Mouse (Mus musculus): ENCODE measurements around the gene Krtcap3. TPM values are rescaled to one million over a fixed set of nuclear protein-coding genes. Genes with fewer than 3 reads are reported as not detected.
A peak's percentile ranks its signal among the peaks of the same experiment; 100 is the strongest.

Krtcap3 gene
- total RNA-seq, 2 experiments from 2014 or later, result 3.2 to 3.6 TPM

DNA sequence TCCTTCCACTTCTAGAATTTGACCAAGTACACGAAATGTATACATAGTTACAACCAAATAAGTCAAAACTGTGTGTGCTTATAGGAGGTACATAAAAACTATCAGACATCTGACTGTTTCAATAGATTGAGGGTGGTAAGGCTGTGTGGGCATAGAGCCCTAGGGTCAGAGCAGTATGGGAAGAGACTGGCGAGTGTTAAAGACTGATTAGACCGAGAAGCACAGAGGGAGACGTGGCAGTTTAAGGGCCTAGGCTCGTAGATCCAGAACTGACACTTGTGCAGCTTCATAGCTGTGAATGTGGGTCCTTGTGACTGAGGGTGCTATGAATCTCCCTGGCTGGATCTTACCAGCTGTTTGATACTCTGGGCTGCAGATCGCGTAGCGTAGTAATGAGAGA lies 3.4 kb downstream of the Krtcap3 start:
- no peak for DNase-seq (ENCODE audit: extremely low spot score in 1 of 2, low spot score in 2 of 2)
- no peak for TF ChIP-seq CTCF (IDR thresholded peaks at IDR 0.05)

DNA sequence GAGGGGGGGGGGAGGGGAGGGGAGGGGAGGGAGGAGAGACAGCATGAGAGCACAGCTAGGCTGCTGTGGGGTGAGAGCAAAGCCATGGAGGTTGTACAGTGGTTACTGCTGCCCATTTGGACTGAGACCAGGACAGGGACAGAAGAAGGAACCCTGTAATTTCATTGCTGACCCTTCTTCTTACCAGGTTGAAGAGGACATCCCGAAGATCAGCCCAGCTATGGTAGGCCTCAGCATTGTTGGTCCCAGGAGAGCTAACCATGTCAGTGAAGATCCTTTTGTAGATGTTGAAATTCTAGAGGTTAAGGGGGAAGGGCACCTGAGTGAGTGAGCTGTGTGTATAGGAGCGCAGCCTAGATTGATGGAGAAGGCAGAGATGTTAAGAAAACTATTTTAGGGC lies 3.9 kb downstream of the Krtcap3 start:
- no peak for TF ChIP-seq CTCF (IDR thresholded peaks at IDR 0.05)
- H3K4me3 ChIP-seq, result no peak overlapping the region
- intact Hi-C loops (cut with DNase I), result no loop called here
- H3K27ac ChIP-seq, result no peak overlapping the region
- no peak for DNase-seq (ENCODE audit: extremely low spot score in 1 of 2, low spot score in 2 of 2)

More for the DNA sequence above, 3.4 kb downstream of the Krtcap3 start:
- H3K4me3 ChIP-seq, result no peak overlapping the region
- intact Hi-C loops (cut with DNase I), result no loop called here
- H3K27ac ChIP-seq, result peak overlapping the region; percentile 16; the same call in 1 of the 2 replicates

DNA sequence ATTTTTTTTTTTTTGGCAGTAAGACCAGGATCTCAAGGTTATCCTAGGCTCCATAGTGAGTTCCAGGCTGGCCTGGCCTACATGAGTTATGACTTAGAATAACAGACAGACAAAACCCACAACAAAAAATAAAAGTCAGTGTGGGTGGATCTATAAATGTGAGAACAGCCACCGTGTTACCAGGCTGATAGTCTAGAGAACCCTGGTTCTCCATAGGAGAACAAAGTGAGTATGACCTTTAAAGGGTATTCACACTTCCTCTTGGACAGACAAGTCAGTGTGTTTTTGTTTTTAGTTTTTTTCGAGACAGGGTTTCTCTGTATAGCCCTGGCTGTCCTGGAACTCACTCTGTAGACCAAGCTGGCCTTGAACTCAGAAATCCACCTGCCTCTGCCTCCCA lies 4.5 kb downstream of the Krtcap3 start:
- no peak for TF ChIP-seq CTCF (IDR thresholded peaks at IDR 0.05)
- DNase-seq (ENCODE audit: extremely low spot score in 1 of 2, low spot score in 2 of 2), result no peak
- Histone ChIP-seq H3K4me3 (no peak overlapping the region), H3K27ac (no peak overlapping the region)
- intact Hi-C loops (cut with DNase I), result no loop called here

DNA sequence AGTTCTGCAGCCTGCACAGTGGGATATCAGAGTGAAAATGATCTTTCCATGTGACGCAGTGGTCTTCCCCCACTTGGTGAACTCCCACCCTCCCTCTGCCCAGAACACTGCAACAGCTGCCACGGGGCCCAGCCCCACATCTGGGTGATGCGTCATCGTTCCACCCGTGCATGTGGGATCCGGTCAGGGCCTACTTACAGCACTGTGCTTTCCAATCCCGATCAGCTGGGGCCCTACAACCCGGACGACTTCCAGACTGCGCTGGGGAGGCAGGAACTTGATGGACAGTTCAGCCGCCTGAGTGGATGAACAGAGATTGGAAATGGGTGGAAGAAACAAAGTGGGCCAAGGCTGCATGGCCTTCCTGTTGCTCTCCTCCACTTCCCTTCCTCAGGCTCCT lies 6.1 kb downstream of the Krtcap3 start:
- no peak overlapping the region for H3K4me3 ChIP-seq
- intact Hi-C loops (cut with DNase I), result no loop called here
- H3K27ac ChIP-seq, result no peak overlapping the region
- TF ChIP-seq CTCF (IDR thresholded peaks at IDR 0.05), result no peak
- DNase-seq (ENCODE audit: extremely low spot score in 1 of 2, low spot score in 2 of 2), result no peak

DNA sequence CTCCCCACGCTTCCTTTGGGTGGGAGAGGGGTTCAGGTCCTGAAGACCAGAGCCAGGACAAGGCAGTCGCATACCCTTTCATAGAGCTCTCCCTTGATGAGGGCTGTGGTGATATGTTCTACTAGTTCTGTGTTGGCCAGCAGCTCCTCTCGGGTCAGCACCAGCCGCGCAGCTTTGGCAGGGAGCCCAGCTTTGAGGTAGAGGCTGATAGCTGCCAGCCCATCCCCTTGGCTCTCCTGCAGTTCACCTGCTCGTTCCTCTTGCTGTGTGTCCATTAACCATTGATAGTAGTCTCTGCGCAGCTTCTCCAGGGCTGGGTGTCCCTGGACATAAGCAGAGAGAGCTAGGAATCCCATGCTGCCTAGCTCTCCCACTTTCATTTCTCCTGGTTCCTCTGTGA lies 14.6 kb downstream of the Krtcap3 start:
- intact Hi-C loops (cut with DNase I), result no loop called here
- TF ChIP-seq CTCF (IDR thresholded peaks at IDR 0.05), result no peak
- no peak for DNase-seq (ENCODE audit: extremely low spot score in 1 of 2, low spot score in 2 of 2)
- Histone ChIP-seq H3K4me3 (no peak overlapping the region), H3K27ac (no peak overlapping the region)

DNA sequence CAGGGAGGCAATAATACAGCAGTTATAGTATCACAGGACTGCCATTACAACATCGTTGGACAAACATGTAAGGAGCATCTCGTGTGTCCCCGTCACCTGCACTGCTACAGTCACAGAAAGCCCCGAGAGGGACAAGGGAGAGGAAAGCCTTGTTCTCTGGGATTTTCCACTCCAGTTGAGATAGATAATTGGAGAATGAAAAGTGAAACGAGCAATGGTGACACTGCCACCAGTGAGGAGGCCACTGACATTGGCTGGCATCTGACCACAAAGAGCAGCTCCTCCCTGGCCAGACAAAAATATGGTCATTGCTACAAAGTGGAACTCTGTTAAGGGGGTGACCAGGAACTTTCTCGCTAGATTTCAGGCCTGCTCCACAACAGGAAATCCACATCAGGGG lies 16.2 kb downstream of the Krtcap3 start:
- TF ChIP-seq CTCF (IDR thresholded peaks at IDR 0.05), result no peak
- Histone ChIP-seq H3K4me3 (no peak overlapping the region), H3K27ac (no peak overlapping the region)
- DNase-seq (ENCODE audit: extremely low spot score in 1 of 2, low spot score in 2 of 2), result no peak
- intact Hi-C loops (cut with DNase I), result no loop called here

DNA sequence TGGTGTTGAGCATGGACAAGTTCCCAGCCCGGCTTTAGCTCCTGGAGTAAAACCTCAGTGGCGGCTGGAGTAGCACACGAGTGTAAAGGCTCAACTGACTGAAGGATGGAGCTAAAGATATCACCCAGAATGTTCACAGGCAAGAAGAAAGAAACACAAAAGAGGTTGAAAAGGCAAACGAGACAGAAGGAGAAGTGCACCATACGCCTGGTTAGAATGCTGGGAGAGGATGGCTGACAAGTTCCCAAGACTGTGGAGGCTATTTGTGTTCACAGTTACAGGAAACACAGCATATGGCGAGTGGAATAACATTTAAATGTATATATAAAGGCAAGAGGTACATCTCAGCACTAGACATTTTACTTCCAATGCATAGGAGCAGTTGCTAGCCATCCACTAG lies 21.5 kb downstream of the Krtcap3 start:
- no peak for TF ChIP-seq CTCF (IDR thresholded peaks at IDR 0.05)
- DNase-seq (ENCODE audit: extremely low spot score in 1 of 2, low spot score in 2 of 2), result no peak
- H3K27ac ChIP-seq, result no peak overlapping the region
- no peak overlapping the region for H3K4me3 ChIP-seq
- intact Hi-C loops (cut with DNase I), result no loop called here

DNA sequence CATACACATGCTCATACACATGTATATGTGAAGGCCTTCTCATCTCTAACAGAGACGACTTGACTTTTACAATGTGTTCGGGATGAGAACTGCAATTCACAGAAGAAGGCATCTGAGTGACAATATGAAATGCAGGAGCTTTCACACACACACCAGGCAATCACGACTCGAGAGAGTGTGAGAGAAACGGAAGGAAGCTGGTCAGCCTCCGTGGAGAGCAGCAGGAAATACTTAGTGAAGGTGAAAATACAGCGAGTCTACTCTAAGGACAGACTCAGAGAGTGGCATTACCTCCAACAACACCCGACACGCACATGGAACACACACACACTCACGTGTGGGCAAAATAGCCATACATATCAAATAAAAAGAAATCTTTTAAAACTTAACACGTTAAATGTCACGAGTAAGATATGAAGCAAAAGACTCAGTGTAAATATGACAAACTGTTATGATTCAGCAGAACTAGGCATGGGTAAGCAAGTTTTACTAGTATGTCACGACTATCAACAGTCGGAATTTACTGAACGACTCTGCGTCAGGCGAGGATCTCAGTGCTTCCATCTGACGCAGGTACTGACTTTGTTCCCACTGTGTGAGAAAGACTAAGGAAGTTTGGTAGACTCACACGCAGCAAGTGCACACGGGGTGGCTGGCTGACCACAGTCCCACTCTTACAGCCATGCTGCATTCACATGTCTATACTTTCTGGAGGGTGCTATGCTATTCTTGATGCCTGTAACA lies 27.9 kb downstream of the Krtcap3 start:
- Histone ChIP-seq H3K27ac (no peak overlapping the region), H3K4me3 (no peak overlapping the region)
- no peak for DNase-seq (ENCODE audit: extremely low spot score in 1 of 2, low spot score in 2 of 2)
- intact Hi-C loops (cut with DNase I), result no loop called here
- no peak for TF ChIP-seq CTCF (IDR thresholded peaks at IDR 0.05)

DNA sequence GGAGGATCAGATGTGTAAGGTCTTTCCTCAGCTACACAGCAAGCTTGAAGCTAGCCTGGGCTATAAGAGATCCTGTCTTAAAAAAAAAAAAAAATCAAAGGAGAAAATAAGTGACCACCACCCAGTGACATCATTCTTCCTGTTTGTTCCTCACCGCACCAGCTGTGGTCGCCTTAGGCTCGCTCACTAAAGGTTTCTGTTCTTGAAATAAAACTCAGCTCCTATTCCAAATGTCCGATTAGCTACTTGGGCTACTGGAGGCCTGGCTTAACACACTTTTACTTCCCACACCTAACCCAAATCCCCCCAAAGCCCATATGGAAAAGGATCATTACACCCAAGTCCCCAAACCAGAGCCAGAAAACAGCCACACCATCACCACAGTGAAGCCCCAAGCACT lies 36.7 kb downstream of the Krtcap3 start:
- TF ChIP-seq CTCF (IDR thresholded peaks at IDR 0.05), result no peak
- no peak for DNase-seq (ENCODE audit: extremely low spot score in 1 of 2, low spot score in 2 of 2)
- no peak overlapping the region for H3K27ac ChIP-seq
- no peak overlapping the region for H3K4me3 ChIP-seq
- intact Hi-C loops (cut with DNase I), result no loop called here

DNA sequence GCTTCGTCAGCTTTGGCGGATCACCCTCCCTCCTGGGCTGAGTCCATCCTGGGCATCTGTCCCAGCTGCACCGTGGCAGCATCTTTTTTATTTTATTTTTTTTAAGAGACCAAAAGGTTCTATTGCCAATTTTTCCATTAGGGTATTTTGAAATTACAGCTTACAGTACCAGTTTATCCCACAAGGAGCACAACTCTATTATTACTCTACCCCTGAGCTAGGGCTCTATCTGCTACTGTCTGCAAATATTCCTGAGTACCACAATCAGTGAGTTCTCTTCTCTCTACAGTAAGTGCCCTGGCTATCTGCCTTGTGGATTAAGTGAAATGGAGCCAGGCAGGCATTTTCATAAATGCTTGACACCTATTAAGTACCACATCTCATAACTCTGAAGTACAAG lies 37.2 kb downstream of the Krtcap3 start:
- DNase-seq (ENCODE audit: extremely low spot score in 1 of 2, low spot score in 2 of 2), result no peak
- intact Hi-C loops (cut with DNase I), result no loop called here
- TF ChIP-seq CTCF (IDR thresholded peaks at IDR 0.05), result no peak; the same call in 1 of the 2 replicates
- Histone ChIP-seq H3K27ac (no peak overlapping the region), H3K4me3 (no peak overlapping the region)

DNA sequence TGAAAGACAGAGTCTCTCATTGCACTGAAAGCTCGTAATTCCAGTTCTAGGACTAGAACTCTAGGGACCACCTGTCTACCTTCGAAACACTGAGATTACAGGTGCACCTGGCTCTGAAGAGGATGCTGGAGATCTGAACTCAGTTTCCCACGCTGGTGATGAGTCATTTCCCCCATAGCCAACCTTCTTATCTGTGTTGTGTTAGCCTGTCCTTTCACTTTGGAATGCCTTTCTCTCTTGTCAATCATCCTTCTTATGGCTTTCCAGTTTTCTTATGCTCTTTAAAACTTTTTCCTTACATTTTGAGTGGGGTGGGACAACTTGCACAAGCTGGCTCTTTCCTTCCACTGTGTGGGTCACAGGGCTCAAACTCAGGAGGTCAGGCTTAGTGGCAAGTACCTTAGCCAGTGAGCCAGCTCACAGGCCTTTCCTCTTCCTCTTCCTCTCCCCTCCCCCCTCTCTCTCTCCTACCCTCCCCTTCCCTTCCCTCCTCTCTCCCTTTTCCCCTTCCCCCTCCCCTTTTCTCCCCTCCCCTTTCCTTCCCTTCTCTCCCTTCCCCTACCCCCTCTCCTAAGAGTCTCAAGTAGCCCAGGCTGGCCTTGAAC lies 38.2 kb downstream of the Krtcap3 start:
- no peak for TF ChIP-seq CTCF (IDR thresholded peaks at IDR 0.05)
- no peak overlapping the region for H3K4me3 ChIP-seq
- no peak overlapping the region for H3K27ac ChIP-seq
- DNase-seq (ENCODE audit: extremely low spot score in 1 of 2, low spot score in 2 of 2), result no peak
- intact Hi-C loops (cut with DNase I), result no loop called here

DNA sequence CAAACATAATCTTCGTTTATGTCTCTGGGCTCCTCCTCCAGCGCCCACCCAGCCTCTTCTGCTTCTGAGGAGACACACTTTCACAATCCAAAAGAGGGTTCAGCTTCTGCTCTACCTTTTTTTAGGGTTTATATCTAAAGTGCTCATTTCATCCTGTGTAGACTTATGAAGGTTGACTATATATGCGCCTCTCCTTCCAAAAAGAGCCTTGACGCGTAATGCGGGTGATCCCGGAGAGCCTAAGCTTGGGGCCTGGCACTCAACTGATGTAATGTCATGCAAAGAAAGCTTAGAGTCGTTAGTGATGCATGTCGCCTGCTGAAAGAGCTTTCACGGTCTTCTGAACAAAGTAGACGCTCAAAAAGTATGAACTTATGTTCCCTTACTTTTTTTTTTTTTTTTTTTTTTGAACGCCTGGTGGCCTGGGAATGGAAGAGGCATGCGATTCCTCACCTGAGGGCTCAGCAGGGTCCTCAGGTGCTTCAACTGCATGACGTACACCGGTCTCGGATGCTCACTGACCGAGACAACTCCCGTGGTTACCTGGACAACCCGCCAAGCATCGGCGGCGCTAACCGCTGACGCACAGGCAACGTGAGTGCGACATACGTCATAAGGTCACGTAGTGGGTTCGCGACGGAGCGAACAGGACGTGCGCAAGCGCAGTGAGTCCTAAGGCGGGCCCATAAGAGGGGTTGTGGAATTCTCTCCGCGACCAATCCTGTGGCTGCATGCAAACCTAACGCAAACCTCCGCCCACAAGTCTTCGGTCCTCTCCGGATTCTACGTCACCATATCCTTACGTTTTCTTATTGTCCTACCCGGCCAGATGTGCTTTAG lies 39.2 kb downstream of the Krtcap3 start, which contains the start of gene Ift172:
Gene Ift172, minus strand, starts transcription at position 596 of the 840 bp plus-strand sequence.
- intact Hi-C loops (cut with DNase I), result no loop called here
- Histone ChIP-seq H3K27ac (peak within 1 kb of the TSS; percentile 84), H3K4me3 (peak within 1 kb of the TSS; percentile 55)
- TF ChIP-seq CTCF (IDR thresholded peaks at IDR 0.05), result no peak
- peak; percentile 95 to 96 for DNase-seq (ENCODE audit: extremely low spot score in 1 of 2, low spot score in 2 of 2)
